Mouse (Mus musculus): ENCODE results near the gene 3110009E18Rik. TPM values are rescaled to one million over a fixed set of nuclear protein-coding genes. Genes with fewer than 3 reads are reported as not detected.
A peak's percentile ranks its signal among the peaks of the same experiment; 100 is the strongest.

Gene 3110009E18Rik
- polyA plus RNA-seq, 1 experiment, result 5.1 TPM

GRCm38 (mm10) chr1:120186204-120186603, 65.2 kb downstream of the 3110009E18Rik start:
- Histone ChIP-seq H3K36me3 (ENCODE audit: control insufficient read depth, insufficient read depth, low read length) (no peaks in the 10 kb centered on the region), H3K27ac (ENCODE audit: insufficient read depth, low read depth, low read length) (no peak overlapping the region), H3K27me3 (replicated peaks; ENCODE audit: control insufficient read depth, insufficient read depth, low read length) (no peaks in the 10 kb centered on the region), H3K4me3 (ENCODE audit: insufficient read depth, low read depth, low read length) (no peak overlapping the region), H3K4me1 (ENCODE audit: control insufficient read depth, insufficient read depth, low read length) (no peaks in the 10 kb centered on the region)
- 69% methylated on average over 6 of the region's 6 CpGs for WGBS
- DNase-seq, result no peak
- TF ChIP-seq CTCF (conservative IDR thresholded peaks at IDR 0.05; ENCODE audit: insufficient read depth, insufficient read length, low read depth, low read length), result no peak
- no peak for TF ChIP-seq POLR2A (IDR thresholded peaks at IDR 0.05; ENCODE audit: low read depth, low read length)

GRCm38 (mm10) chr1:120186655-120187054, 65.7 kb downstream of the 3110009E18Rik start:
- H3K36me3 ChIP-seq (ENCODE audit: control insufficient read depth, insufficient read depth, low read length), result no peaks in the 10 kb centered on the region
- TF ChIP-seq POLR2A (IDR thresholded peaks at IDR 0.05; ENCODE audit: low read depth, low read length) (no peak), CTCF (conservative IDR thresholded peaks at IDR 0.05; ENCODE audit: insufficient read depth, insufficient read length, low read depth, low read length) (no peak)
- WGBS, result 72% methylated on average over 9 of the region's 9 CpGs
- H3K4me3 ChIP-seq (ENCODE audit: insufficient read depth, low read depth, low read length), result no peak overlapping the region
- H3K27me3 ChIP-seq (replicated peaks; ENCODE audit: control insufficient read depth, insufficient read depth, low read length), result no peaks in the 10 kb centered on the region
- no peaks in the 10 kb centered on the region for H3K4me1 ChIP-seq (ENCODE audit: control insufficient read depth, insufficient read depth, low read length)
- no peak for DNase-seq
- H3K27ac ChIP-seq (ENCODE audit: insufficient read depth, low read depth, low read length), result no peak overlapping the region

DNA sequence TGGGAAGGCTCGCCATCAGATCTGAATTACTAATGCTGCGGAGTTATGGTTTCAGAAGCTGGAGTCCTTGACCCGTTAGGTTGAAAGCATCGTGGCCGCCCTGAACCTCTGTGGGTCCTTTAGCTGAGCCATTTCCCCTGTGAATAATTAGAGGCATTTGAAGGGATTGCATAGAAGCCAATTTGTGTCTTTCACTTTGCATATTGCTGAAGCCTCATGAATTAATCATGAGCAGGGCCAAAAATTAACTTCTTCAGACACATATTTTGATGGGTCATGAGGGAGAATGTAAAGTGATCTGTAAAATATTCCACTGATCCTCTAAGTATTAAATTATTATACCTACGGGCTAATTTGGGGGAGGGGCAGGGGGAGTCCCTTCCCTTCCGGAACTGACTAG, 66.1 kb downstream of the 3110009E18Rik start:
- no peaks in the 10 kb centered on the region for H3K36me3 ChIP-seq (ENCODE audit: control insufficient read depth, insufficient read depth, low read length)
- H3K4me3 ChIP-seq (ENCODE audit: insufficient read depth, low read depth, low read length), result no peak overlapping the region
- WGBS, result 58% methylated on average over 7 of the region's 7 CpGs
- no peaks in the 10 kb centered on the region for H3K27me3 ChIP-seq (replicated peaks; ENCODE audit: control insufficient read depth, insufficient read depth, low read length)
- TF ChIP-seq CTCF (conservative IDR thresholded peaks at IDR 0.05; ENCODE audit: insufficient read depth, insufficient read length, low read depth, low read length), result no peak
- TF ChIP-seq POLR2A (IDR thresholded peaks at IDR 0.05; ENCODE audit: low read depth, low read length), result no peak
- no peaks in the 10 kb centered on the region for H3K4me1 ChIP-seq (ENCODE audit: control insufficient read depth, insufficient read depth, low read length)
- no peak overlapping the region for H3K27ac ChIP-seq (ENCODE audit: insufficient read depth, low read depth, low read length)
- DNase-seq, result peak; percentile 46

GRCm38 (mm10) chr1:120189206-120189605, 68.2 kb downstream of the 3110009E18Rik start:
- DNase-seq, result no peak
- TF ChIP-seq CTCF (conservative IDR thresholded peaks at IDR 0.05; ENCODE audit: insufficient read depth, insufficient read length, low read depth, low read length) (no peak), POLR2A (IDR thresholded peaks at IDR 0.05; ENCODE audit: low read depth, low read length) (no peak)
- H3K36me3 ChIP-seq (ENCODE audit: control insufficient read depth, insufficient read depth, low read length), result no peaks in the 10 kb centered on the region
- H3K4me1 ChIP-seq (ENCODE audit: control insufficient read depth, insufficient read depth, low read length), result no peaks in the 10 kb centered on the region
- no peak overlapping the region for H3K4me3 ChIP-seq (ENCODE audit: insufficient read depth, low read depth, low read length)
- WGBS, result 88% methylated on average over 6 of the region's 6 CpGs
- H3K27ac ChIP-seq (ENCODE audit: insufficient read depth, low read depth, low read length), result no peak overlapping the region
- H3K27me3 ChIP-seq (replicated peaks; ENCODE audit: control insufficient read depth, insufficient read depth, low read length), result no peaks in the 10 kb centered on the region

DNA sequence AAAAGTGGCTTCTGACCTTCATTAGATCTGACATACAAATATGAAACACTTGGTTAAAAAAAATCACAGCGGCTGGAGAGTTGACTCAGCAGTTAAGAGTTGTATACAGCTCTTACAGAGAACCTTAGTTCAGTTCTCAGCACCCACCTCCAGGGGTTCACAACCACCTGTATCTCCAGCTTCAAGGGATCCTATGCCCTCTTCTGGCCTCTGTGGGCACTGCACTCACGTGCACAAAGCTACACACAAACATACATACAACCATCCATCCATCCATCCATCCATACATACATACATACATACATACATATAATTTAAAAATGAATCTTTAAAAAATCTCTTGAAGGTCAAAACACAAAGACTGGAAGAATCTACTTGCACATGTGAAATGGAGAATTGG, 69.3 kb downstream of the 3110009E18Rik start:
- H3K4me1 ChIP-seq (ENCODE audit: control insufficient read depth, insufficient read depth, low read length), result no peaks in the 10 kb centered on the region
- H3K27ac ChIP-seq (ENCODE audit: insufficient read depth, low read depth, low read length), result no peak overlapping the region
- no peak overlapping the region for H3K4me3 ChIP-seq (ENCODE audit: insufficient read depth, low read depth, low read length)
- H3K27me3 ChIP-seq (replicated peaks; ENCODE audit: control insufficient read depth, insufficient read depth, low read length), result no peaks in the 10 kb centered on the region
- TF ChIP-seq CTCF (conservative IDR thresholded peaks at IDR 0.05; ENCODE audit: insufficient read depth, insufficient read length, low read depth, low read length) (no peak), POLR2A (IDR thresholded peaks at IDR 0.05; ENCODE audit: low read depth, low read length) (no peak)
- DNase-seq, result no peak
- no peaks in the 10 kb centered on the region for H3K36me3 ChIP-seq (ENCODE audit: control insufficient read depth, insufficient read depth, low read length)
- WGBS, result 93% methylated on average over 2 of the region's 2 CpGs

GRCm38 (mm10) chr1:120190946-120191345, 70.0 kb downstream of the 3110009E18Rik start:
- Histone ChIP-seq H3K4me1 (ENCODE audit: control insufficient read depth, insufficient read depth, low read length) (no peaks in the 10 kb centered on the region), H3K27me3 (replicated peaks; ENCODE audit: control insufficient read depth, insufficient read depth, low read length) (no peaks in the 10 kb centered on the region), H3K27ac (ENCODE audit: insufficient read depth, low read depth, low read length) (no peak overlapping the region), H3K36me3 (ENCODE audit: control insufficient read depth, insufficient read depth, low read length) (no peaks in the 10 kb centered on the region), H3K4me3 (ENCODE audit: insufficient read depth, low read depth, low read length) (no peak overlapping the region)
- WGBS, result 83% methylated on average over 6 of the region's 6 CpGs
- no peak for DNase-seq
- TF ChIP-seq CTCF (conservative IDR thresholded peaks at IDR 0.05; ENCODE audit: insufficient read depth, insufficient read length, low read depth, low read length), result no peak
- TF ChIP-seq POLR2A (IDR thresholded peaks at IDR 0.05; ENCODE audit: low read depth, low read length), result no peak

DNA sequence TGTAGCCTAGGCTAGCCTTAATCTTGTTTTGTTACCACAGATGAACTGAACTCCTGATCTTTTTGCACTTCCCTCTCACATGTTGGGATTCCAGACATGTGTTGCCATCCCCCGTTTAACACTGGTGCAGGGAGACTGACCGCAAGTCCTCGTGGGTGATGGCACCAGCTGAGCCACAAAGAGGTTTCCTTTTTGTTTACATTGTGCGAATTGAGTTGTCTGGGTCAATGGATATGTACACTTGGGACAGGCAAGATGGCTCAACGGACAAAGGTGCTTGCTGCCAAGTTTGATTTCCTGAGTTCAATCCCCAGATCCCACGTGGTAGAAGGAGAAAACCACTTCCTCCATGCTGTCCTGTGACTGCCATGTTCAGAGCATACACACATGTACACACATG, 71.3 kb downstream of the 3110009E18Rik start:
- no peak for DNase-seq
- no peak for TF ChIP-seq POLR2A (IDR thresholded peaks at IDR 0.05; ENCODE audit: low read depth, low read length)
- TF ChIP-seq CTCF (conservative IDR thresholded peaks at IDR 0.05; ENCODE audit: insufficient read depth, insufficient read length, low read depth, low read length), result no peak
- H3K4me3 ChIP-seq (ENCODE audit: insufficient read depth, low read depth, low read length), result no peak overlapping the region
- WGBS, result 63% methylated on average over 6 of the region's 6 CpGs
- H3K4me1 ChIP-seq (ENCODE audit: control insufficient read depth, insufficient read depth, low read length), result no peaks in the 10 kb centered on the region
- no peak overlapping the region for H3K27ac ChIP-seq (ENCODE audit: insufficient read depth, low read depth, low read length)
- H3K36me3 ChIP-seq (ENCODE audit: control insufficient read depth, insufficient read depth, low read length), result no peaks in the 10 kb centered on the region
- no peaks in the 10 kb centered on the region for H3K27me3 ChIP-seq (replicated peaks; ENCODE audit: control insufficient read depth, insufficient read depth, low read length)

GRCm38 (mm10) chr1:120193586-120193985, 72.6 kb downstream of the 3110009E18Rik start:
- Histone ChIP-seq H3K4me1 (ENCODE audit: control insufficient read depth, insufficient read depth, low read length) (no peaks in the 10 kb centered on the region), H3K36me3 (ENCODE audit: control insufficient read depth, insufficient read depth, low read length) (no peaks in the 10 kb centered on the region), H3K27me3 (replicated peaks; ENCODE audit: control insufficient read depth, insufficient read depth, low read length) (no peaks in the 10 kb centered on the region), H3K27ac (ENCODE audit: insufficient read depth, low read depth, low read length) (no peak overlapping the region), H3K4me3 (ENCODE audit: insufficient read depth, low read depth, low read length) (no peak overlapping the region)
- no peak for DNase-seq
- TF ChIP-seq POLR2A (IDR thresholded peaks at IDR 0.05; ENCODE audit: low read depth, low read length) (no peak), CTCF (conservative IDR thresholded peaks at IDR 0.05; ENCODE audit: insufficient read depth, insufficient read length, low read depth, low read length) (no peak)
- WGBS, result 89% methylated on average over 10 of the region's 10 CpGs
